Mouse (Mus musculus): ENCODE measurements at regions not wholly inside any gene's neighbourhood (a gene's known extent, or its start where the extent isn't known, plus 50 kb on each side); places are given as distances from the start of the nearest gene placed in this dataset.

- peak in 1 of 2 experiments; percentile 4 for DNase-seq (ENCODE audit: low spot score in 2 of 2)
Measured at GRCm38 (mm10) chr1:128782286-128782685, 190.2 kb upstream of the Cxcr4 start.

DNA sequence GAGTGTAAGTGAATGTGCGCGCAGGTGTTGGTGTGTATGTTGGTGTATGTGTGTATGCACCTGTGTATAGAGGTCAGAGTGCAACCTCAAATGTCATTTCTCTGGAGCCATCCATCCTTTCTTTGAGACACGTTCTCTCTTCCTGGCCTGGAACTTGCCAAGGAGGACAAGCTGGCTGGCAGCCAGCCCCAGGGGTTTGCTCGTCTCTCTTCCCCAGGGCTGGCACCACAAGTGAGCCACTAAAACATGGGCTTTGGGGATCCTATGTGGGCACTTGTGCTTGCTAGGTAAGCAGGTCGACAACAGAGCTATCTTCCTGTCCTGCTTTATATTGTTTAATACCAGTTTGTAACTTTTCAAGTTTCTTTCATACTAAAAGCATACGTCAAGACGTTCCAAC lies 189.8 kb upstream of the Cxcr4 start:
- DNase-seq (ENCODE audit: low spot score in 2 of 2), result peak in 1 of 2 experiments; percentile 50

DNA sequence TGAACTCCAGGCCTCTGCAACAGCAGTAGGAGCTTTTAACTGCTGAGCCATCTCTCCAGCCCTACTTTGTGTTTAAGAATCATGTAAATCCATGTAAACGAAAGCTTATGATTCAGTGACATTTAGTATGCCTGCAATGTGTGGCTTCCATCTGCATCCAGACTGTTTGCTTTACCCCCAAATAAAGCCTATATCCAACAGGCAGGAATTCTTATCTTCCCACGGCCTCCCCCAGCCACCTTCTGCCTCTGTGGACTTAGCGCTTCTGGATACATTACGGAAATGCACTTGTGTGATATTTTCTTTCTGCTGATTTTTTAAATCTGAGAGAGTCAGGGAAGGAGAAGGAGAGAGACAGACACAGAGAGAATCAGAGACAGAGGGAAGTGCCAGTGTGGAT lies 189.2 kb upstream of the Cxcr4 start:
- DNase-seq (ENCODE audit: low spot score in 2 of 2), result peak in 1 of 2 experiments; percentile 26

GRCm38 (mm10) chr1:128779586-128780158 lies 187.6 kb upstream of the Cxcr4 start:
- no peak for DNase-seq (ENCODE audit: low spot score in 2 of 2)

GRCm38 (mm10) chr1:128772440-128772839 lies 180.3 kb upstream of the Cxcr4 start:
- DNase-seq (ENCODE audit: low spot score in 2 of 2), result no peak

GRCm38 (mm10) chr1:128770786-128771185 lies 178.7 kb upstream of the Cxcr4 start:
- no peak for DNase-seq (ENCODE audit: low spot score in 2 of 2)

GRCm38 (mm10) chr1:128767991-128768390 lies 175.9 kb upstream of the Cxcr4 start:
- DNase-seq (ENCODE audit: low spot score in 2 of 2), result no peak

DNA sequence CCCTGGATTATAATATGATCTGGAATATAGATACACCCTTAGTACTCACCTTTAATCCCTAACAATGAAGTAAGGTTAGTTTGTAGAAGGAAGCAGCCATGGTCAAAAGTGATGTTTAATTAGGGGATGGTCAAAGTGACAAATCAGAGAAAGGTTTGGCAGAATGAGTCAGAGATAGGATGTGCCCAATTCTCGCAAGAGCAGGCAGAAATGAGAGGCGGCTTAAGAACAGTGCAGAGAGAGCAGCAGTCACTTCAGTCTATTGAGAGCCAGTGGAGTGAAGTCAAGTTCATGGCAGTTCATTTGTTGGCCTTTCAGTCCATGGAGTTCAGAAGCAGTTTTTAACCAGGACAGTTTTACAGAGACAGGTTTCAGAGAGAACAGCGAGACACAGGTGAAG lies 175.3 kb upstream of the Cxcr4 start:
- DNase-seq (ENCODE audit: low spot score in 2 of 2), result no peak

- no peak for DNase-seq (ENCODE audit: low spot score in 2 of 2)
Measured at GRCm38 (mm10) chr1:128766894-128767268, 174.8 kb upstream of the Cxcr4 start.

DNA sequence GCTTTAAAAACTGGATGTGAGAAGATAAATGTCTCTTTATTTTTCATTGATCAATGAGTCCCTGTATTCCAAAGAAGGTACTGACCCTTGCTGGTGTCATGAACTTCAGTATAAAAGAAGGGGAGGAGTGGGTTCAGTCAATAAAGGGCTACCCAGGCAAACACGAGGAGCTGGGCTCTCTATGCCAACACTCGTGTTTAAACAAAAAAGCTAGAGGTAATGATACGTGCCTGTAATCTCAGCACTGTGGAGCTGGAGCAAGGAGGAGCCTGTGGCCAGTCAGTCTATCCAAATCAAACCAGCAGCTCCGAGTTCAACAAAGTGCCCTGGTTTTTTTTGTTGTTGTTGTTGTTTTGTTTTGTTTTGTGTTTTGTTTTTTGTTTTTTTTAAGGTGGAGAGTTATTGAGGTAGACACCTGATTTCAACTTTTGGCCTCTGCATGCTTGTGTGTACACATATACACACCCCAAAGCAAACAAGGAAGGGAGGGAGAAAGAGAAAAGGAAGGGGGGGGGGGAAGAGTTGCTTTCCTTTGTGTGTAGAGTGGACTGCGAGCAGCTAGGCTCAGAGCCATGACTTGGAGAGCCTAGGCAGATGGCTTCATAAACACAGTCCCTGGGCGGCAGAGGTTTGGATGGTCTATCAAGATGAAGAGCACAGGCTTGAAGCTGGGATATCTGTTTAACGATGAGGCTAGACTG lies 174.2 kb upstream of the Cxcr4 start:
- DNase-seq (ENCODE audit: low spot score in 2 of 2), result no peak

DNA sequence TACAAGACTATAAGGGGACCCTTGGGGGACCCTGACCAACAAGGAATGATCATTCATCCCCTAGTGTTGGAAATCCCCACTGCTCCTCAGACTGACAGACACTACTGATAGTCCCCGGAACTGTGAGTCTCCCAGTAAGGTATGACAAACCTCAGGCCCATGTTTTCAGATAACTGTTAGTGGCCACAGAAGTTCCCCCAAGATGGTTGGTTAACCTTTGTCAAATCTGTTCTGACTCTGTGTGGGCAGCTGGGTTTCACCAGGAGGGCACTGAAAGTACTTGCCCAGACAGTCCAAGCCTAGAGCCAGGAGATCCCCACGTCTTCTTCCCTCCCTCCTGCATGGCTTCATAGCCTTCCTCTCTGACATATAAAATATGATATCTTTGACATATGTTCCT lies 173.5 kb upstream of the Cxcr4 start:
- DNase-seq (ENCODE audit: low spot score in 2 of 2), result no peak

GRCm38 (mm10) chr1:128765142-128765541 lies 173.0 kb upstream of the Cxcr4 start:
- no peak for DNase-seq (ENCODE audit: low spot score in 2 of 2)

GRCm38 (mm10) chr1:128762854-128763253 lies 170.8 kb upstream of the Cxcr4 start:
- DNase-seq (ENCODE audit: low spot score in 2 of 2), result no peak

DNA sequence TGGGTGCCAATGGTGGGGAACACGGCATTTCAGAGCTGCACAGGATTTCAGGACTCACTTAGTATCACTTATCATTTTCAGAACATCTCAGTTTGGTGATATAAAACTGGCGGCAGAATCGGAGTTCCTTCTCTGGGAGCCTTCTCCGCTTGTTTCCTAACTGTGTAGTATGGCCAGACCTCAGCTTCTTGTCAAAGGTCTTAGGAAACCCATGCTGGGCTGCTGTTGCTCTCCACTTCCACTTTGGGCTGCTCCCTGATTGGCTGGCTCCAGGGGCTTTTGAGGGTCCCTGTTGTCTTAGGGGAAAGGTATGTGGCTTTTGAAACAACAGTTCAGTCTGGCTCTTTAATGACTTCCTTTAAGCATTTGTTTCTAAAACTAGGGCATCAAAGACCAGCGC lies 170.0 kb upstream of the Cxcr4 start:
- DNase-seq (ENCODE audit: low spot score in 2 of 2), result no peak

GRCm38 (mm10) chr1:128758802-128759481 lies 166.8 kb upstream of the Cxcr4 start:
- no peak for DNase-seq (ENCODE audit: low spot score in 2 of 2)

DNA sequence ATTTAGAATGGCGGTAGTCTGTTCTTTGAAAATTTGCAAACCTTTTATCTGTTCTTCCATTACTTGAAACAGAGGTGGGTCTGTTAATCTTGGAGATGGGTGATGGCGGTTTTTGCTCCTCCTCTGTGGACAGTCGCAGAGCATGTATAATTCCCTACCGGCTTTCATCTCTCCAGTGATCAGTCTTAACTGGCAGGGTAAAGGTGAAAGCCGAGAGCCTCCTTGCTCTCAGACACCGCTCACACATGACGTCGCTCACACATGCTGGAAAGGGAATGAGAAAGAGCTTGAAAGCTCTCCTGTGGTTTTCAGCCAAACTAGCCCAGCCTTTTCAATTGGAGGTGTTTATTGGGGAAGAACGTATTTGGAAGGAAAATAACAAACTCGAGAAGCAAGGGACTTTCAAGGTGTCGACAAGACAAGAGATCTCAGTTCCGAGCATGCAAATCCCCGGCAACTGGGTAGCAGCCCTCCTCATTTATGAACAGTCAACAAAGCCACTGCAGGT lies 166.3 kb upstream of the Cxcr4 start:
- no peak for DNase-seq (ENCODE audit: low spot score in 2 of 2)

- no peak for DNase-seq (ENCODE audit: low spot score in 2 of 2)
Measured at GRCm38 (mm10) chr1:128753427-128754012, 161.4 kb upstream of the Cxcr4 start.

GRCm38 (mm10) chr1:128749437-128749994 lies 157.4 kb upstream of the Cxcr4 start:
- DNase-seq (ENCODE audit: low spot score in 2 of 2), result no peak

DNA sequence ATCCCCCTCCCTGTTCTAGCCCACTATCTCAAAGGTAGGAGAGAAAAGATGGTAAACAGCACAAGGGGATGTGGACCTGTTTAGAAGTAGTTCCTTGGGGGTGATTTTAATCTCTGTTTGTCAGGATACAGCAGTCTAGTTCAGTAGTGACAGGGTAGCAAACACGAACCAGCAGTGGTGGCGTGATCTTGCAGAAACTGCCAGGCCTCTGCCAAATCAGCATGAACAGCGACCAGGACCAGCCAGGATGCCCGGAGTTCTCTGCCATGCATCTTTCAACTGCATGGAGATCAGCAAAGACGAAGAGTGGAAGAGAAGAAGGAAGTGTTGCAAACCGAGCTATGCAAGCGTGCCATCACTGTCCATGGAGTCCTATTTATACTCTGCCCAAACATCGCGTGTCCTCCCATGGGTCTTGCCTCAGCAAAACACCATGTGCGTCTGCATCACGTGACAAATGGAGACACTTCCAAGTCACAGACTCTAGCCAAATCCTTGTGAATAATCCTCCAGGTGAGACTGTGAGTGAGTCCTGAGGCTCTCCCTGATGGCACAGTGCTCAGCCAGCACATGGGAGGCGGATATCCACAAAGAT lies 155.2 kb upstream of the Cxcr4 start:
- DNase-seq (ENCODE audit: low spot score in 2 of 2), result no peak

DNA sequence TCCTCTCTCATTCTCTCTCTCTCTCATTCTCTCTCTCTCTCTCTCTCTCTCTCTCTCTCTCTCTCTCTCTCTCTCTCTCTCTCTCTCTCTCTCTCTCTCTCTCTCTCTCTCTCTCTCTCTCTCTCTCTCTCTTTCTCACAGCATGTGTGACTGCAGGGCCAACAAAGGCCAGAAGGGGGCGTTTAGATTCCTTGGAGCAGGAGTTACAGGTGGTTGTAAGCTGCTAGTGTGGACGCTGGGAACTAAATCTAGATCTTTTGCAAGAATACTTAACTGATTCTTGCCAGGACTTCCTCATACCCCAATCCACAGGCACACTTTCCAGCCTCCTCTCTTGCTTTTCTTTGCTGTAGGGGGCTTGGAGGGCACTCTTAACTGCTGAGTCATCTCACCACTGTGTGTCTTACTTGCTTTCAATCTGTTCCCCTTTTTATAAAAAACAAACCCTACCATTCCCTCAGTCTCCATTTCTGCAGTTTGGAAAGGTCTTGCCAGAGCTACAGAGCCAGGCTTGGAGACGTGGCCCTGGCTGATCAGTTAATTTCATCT lies 154.4 kb upstream of the Cxcr4 start:
- no peak for DNase-seq (ENCODE audit: low spot score in 2 of 2)

GRCm38 (mm10) chr1:128740616-128741015 lies 148.5 kb upstream of the Cxcr4 start:
- no peak for DNase-seq (ENCODE audit: low spot score in 2 of 2)

- DNase-seq (ENCODE audit: low spot score in 2 of 2), result no peak
Measured at GRCm38 (mm10) chr1:128738152-128738551, 146.1 kb upstream of the Cxcr4 start.
